Mouse (Mus musculus): ENCODE data around the gene Nptxr.

The Nptxr gene

DNA sequence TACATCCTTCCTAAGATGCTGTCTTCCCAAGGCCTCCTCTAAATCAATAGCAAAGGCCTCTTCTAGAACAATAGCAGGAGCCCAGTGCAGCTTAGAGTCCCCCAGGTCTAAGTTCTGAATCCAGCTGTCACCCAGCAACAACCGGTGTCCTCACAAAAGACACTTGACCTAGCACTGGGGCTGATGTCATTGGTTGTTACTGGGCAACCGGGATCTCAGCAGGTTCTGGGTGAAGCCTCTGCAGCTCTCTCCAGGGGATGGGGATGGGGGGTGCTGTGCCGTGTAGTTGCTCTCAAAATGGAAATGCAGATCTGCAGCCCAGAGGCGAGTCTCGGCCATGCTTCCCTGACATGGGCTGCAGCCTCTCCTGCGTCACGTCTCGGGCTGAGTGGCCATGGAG lies 16.8 kb downstream of the Nptxr start:
- no peak for DNase-seq

GRCm38 (mm10) chr15:79785056-79785455 lies 19.5 kb downstream of the Nptxr start:
- DNase-seq: no peak

DNA sequence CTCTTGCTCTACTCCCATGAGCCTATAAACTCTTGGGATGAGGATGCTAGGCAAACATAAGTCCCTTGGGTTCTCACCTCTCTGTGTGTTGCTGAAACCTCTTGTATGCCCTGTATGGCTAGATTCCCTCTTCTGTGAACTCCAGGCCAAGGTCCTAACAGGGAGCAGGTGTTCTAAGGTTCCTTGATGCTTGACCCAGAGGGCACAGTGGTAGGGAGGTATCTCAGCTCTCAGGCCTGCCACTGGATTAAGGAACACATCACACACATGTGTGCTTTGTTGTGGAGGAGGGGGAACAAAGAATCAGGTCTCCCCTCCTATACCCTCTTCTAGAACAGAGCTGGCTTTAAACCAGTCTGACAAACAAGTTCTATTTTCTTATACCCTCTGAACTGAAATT lies 26.8 kb downstream of the Nptxr start, which contains the start of gene Dnal4:
Gene Dnal4, minus strand, starts transcription at position 101 of the 400 bp plus-strand sequence.
- no peak for DNase-seq

GRCm38 (mm10) chr15:79775662-79776061 lies 28.9 kb downstream of the Nptxr start:
- DNase-seq: no peak

- peak; percentile 98 for DNase-seq
These were observed 30.2 kb downstream of the Nptxr start for GRCm38 (mm10) chr15:79774117-79775027.

- DNase-seq: no peak
These were observed 33.8 kb downstream of the Nptxr start for GRCm38 (mm10) chr15:79770629-79771240.

DNA sequence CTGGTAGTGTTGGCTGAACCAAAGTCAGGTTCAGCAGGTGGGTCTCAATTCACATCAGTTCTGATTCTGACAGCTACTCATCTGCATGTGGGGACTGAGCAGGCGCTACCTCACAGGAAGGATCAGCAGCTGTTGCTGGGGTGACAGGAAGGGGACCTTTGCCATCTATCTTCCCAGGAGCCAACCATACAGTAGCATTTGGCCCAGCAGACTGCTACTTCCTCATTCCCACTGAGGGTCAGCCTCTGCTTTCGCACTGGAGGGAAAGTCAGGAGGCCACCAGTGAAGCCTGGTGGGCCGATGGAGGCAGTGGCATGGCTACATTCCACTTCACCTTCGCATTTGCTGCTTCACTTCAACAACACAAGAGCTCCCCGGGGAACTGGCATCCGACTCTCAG lies 36.3 kb downstream of the Nptxr start:
- DNase-seq: no peak

DNA sequence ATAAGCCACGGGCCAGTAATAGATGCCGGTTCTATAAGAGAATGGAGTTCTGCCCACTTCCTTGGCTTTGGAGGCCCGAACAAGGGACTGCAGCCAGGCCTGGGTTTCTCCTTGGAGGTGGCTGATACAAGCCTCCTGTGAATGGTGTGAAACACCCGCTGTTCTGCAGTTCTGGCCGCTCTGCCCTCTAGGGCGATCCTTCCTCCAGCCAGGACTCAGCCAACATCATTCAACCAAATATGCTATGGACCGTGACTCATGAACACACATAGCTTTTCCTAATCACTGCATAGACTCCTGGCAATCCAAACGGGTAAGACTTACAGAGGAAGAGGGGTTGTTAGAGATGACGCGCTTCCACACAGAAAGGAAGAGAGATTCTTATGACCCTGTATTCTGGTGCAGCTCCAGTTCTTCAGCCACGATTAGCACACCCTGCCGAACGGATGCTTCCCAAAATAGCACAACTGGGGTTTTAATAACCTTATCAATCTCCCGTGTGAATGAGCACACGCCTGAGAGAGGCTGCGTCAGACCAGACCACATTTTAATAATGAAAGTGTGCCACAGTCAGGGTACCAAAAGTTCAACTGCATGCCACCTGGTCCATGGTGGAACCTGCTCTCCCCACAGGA lies 37.1 kb downstream of the Nptxr start:
- DNase-seq: no peak

GRCm38 (mm10) chr15:79766586-79767071 lies 37.9 kb downstream of the Nptxr start:
- DNase-seq: peak; percentile 74

- no peak for DNase-seq
These were observed 38.4 kb downstream of the Nptxr start for GRCm38 (mm10) chr15:79766168-79766567.

GRCm38 (mm10) chr15:79765361-79765760 lies 39.2 kb downstream of the Nptxr start:
- DNase-seq: no peak

GRCm38 (mm10) chr15:79764539-79765267 lies 39.9 kb downstream of the Nptxr start:
- DNase-seq: peak; percentile 80

DNA sequence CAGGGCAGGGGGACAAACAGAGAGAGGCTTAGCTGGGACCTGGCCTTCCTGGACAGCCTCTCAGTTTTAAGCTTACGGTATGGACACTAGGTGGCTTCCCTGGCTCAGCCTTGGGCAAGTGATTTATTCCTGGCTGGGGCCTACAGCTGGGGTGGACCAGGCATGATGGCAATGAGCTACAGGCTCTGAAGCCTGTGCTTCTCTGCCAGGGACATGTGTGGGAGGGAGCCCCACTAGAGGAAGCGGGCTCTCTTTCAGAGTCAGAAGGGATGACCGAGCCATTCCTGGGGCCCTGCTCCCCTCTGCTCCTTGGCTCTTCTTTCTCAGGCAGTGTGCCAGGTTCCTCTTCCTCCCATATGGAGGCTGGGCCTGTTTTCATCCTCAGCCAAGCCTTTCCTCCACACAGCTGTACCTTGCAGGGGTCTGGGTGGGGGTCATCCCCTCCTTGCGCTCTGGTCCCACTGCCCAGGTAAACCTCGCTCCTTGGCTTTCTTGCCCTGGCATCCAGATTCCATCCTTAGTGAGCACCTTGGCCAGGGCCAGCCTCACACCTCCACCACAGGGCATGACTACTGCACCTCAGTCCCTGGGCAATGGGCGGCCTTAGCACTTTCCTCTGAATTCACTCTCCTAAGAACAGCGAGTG lies 40.8 kb downstream of the Nptxr start:
- peak; percentile 73 for DNase-seq

- DNase-seq: no peak
These were observed 41.6 kb downstream of the Nptxr start for GRCm38 (mm10) chr15:79763001-79763400.

DNA sequence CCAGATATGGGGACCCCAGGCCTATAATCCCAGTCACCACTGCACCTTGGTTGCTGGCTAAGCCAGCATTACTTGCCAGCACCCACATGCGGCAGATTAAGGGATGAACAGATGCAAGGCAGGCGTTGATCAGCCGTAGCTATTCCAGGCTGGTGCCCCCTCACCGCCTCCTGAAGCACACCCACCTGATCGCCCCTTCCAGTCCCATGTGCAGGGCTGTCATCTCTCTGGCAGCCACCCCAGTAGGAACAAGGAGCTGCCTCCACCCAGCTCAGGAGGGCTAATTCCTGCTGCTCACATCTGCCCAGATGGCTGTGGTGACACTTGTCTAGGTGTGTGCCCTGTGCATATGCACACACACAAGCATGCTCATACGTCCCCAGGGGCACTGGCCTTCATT lies 43.6 kb downstream of the Nptxr start:
- no peak for DNase-seq

GRCm38 (mm10) chr15:79757118-79757517 lies 47.4 kb downstream of the Nptxr start:
- no peak for DNase-seq

DNA sequence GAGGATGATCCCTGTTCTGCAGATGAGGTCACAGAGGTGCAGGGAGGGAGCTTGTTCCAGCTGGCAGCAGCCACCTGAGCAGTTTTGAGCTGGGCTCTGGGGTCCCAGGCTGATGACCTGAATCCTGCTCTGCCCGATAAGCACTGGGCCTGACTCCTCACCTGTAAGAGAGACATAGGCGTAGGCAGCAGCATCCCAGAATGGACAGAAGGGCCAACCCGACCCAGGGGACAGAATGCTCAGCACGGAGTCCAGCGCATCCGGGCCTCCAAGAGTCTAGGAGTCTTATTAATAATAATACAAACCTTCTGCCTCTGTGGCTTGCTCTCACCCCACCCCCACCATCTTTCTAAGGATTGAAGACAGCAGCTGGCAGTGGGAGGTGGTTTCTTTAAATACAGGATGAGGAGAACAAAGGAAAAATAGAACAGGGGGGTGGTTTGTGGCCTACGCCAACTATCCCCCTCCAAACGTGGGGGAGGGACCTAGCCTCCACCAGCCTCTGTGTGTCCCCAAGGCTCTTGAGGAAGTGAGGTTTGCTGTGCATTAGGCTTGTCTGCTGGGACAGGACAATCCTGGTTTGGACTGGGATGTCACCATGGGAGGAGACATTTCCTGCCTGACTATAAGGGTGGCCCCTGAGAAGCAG lies 48.5 kb downstream of the Nptxr start:
- DNase-seq: peak; percentile 78

GRCm38 (mm10) chr15:79755176-79755575 lies 49.4 kb downstream of the Nptxr start:
- DNase-seq: no peak

GRCm38 (mm10) chr15:79753873-79754272 lies 50.7 kb downstream of the Nptxr start:
- no peak for DNase-seq

GRCm38 (mm10) chr15:79753420-79753752 lies 51.2 kb downstream of the Nptxr start:
- DNase-seq: no peak

GRCm38 (mm10) chr15:79752742-79753419 lies 51.7 kb downstream of the Nptxr start:
- DNase-seq: no peak

Measured in layer of hippocampus, adult 9-11 months (tissue).